Mouse (Mus musculus) spleen, adult 2 months (tissue): ENCODE measurements around the gene Amdhd2.

Experiments
- CTCF ChIP-seq: fragments of 200-500 bp; IDR thresholded peaks from 2 replicates; pipeline ENCODE4 v1.5.1; 2011; ENCODE audit warnings: mild to moderate bottlenecking, inconsistent platforms; ENCODE audit not compliant: insufficient read depth, insufficient read length, insufficient replicate concordance; ENCODE audit errors: extremely low read depth
- POLR2A ChIP-seq: fragments of 200-500 bp; IDR thresholded peaks from 2 replicates; pipeline ENCODE4 v1.6.1; 2011; ENCODE audit warnings: low read depth, low read length, inconsistent platforms

DNA sequence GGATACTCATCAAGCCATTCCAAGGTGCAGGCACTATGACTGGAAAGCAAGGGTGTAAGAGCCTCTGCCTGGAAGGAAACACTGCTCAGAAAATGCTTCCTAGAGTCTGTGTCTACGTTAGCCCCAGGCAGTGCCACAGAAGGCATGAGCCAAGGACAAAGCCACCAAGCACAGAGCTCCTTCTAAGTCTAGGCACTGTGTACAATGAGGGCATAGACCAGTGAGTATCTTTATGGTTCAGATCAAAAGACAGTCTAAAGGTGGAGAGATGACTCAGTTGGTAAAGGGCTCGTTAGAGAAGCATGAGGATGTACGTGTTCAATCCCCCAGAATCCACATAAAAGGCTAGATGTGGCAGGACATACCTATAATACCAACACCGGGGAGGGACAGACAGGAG is 37.5 kb upstream of the Amdhd2 start:
- TF ChIP-seq CTCF (no peak), POLR2A (no peak)
